Mouse (Mus musculus) intestine, embryonic 15.5 days (tissue): ENCODE results near the gene Ranbp10. TPM values are rescaled to one million over a fixed set of nuclear protein-coding genes. Genes with fewer than 3 reads are reported as not detected.

ENCODE experiments used
- ATAC-seq: fragments of 200-750 bp; cut with Nextera tagmentation; 2 replicates; pipeline ENCODE4 v1.8.0; 2017; ENCODE audit warnings: moderate TSS enrichment, moderate library complexity
- H3K27ac ChIP-seq: fragments of 300-500 bp; sonication (generic); 2 replicates; pipeline ENCODE4 v1.5.1; 2015; ENCODE audit warnings: mild to moderate bottlenecking, inconsistent platforms
- H3K27me3 ChIP-seq: fragments of 300-500 bp; sonication (generic); replicated peaks from 2 replicates; pipeline ENCODE4 v1.6.1; 2015; ENCODE audit warnings: inconsistent platforms
- H3K36me3 ChIP-seq: fragments of 300-500 bp; sonication (generic); 2 replicates; pipeline ENCODE4 v1.6.1; 2015; ENCODE audit warnings: inconsistent platforms
- H3K4me1 ChIP-seq: fragments of 300-500 bp; sonication (generic); replicated peaks from 2 replicates; pipeline ENCODE4 v1.6.1; 2015; ENCODE audit warnings: inconsistent platforms
- H3K4me2 ChIP-seq: fragments of 300-500 bp; sonication (generic); replicated peaks from 2 replicates; pipeline ENCODE4 v1.6.1; 2015; ENCODE audit warnings: mild to moderate bottlenecking, inconsistent platforms
- H3K4me3 ChIP-seq: fragments of 300-500 bp; sonication (generic); replicated peaks from 2 replicates; pipeline ENCODE4 v1.5.1; 2015; ENCODE audit warnings: inconsistent platforms
- H3K9ac ChIP-seq: fragments of 300-500 bp; sonication (generic); 2 replicates; pipeline ENCODE4 v1.6.1; 2015; ENCODE audit warnings: inconsistent platforms
- H3K9me3 ChIP-seq: fragments of 300-500 bp; sonication (generic); 2 replicates; pipeline ENCODE4 v1.6.1; 2016; ENCODE audit warnings: inconsistent platforms
- WGBS: fragments of 180-500 bp; shearing (Covaris S2); methylation state at CpG from one replicate; pipeline ENCODE4 v1.1.7; 2015; 5-methylcytosine and 5-hydroxymethylcytosine counted together
- polyA plus RNA-seq: library from polyadenylated mRNA; unstranded; fragments of >200 nt; fragmentation: Nextera tagmentation; extraction: Ambion mirVana; gene quantifications from 2 replicates; pipeline ENCODE4 v1.2.1, GENCODE M21; 2015

Gene Ranbp10
- polyA plus RNA-seq, 1 experiment from 2014 or later = 8.5 TPM

- no peak overlapping the region for H3K27ac ChIP-seq
- WGBS = 92% methylated on average over 12 of the region's 12 CpGs
- H3K4me2 ChIP-seq = no peak overlapping the region
- H3K9me3 ChIP-seq = no peaks in the 10 kb centered on the region
- H3K27me3 ChIP-seq = no peaks in the 10 kb centered on the region
- no peak overlapping the region for H3K9ac ChIP-seq
- peaks cover 44% of the 10 kb centered on the region for H3K36me3 ChIP-seq
- ATAC-seq = no peak
- H3K4me1 ChIP-seq = no peaks in the 10 kb centered on the region
- H3K4me3 ChIP-seq = no peak overlapping the region
Observed at GRCm38 (mm10) chr8:105771398-105772175, 55.6 kb downstream of the Ranbp10 start.

GRCm38 (mm10) chr8:105770609-105771008 lies 56.5 kb downstream of the Ranbp10 start:
- Histone ChIP-seq H3K4me1 (no peaks in the 10 kb centered on the region), H3K36me3 (peaks cover 44% of the 10 kb centered on the region), H3K9ac (no peak overlapping the region), H3K9me3 (no peaks in the 10 kb centered on the region), H3K4me3 (no peak overlapping the region), H3K27ac (no peak overlapping the region), H3K27me3 (no peaks in the 10 kb centered on the region), H3K4me2 (no peak overlapping the region)
- 71% methylated on average over 1 of the region's 1 CpGs for WGBS
- ATAC-seq = no peak

- Histone ChIP-seq H3K4me3 (no peak overlapping the region), H3K27ac (no peak overlapping the region), H3K9me3 (no peaks in the 10 kb centered on the region), H3K27me3 (no peaks in the 10 kb centered on the region), H3K36me3 (peaks cover 37% of the 10 kb centered on the region), H3K9ac (no peak overlapping the region), H3K4me1 (no peaks in the 10 kb centered on the region), H3K4me2 (no peak overlapping the region)
- ATAC-seq = no peak
- 92% methylated on average over 5 of the region's 5 CpGs for WGBS
Observed at GRCm38 (mm10) chr8:105768485-105769257, 58.5 kb downstream of the Ranbp10 start.

GRCm38 (mm10) chr8:105758277-105759108 lies 68.7 kb downstream of the Ranbp10 start, which contains the start of gene Gfod2:
TSS of gene Gfod2 (minus strand) at chr8:105758664.
- H3K27me3 ChIP-seq = no peaks in the 10 kb centered on the region; the same call in 1 of the 2 replicates
- H3K36me3 ChIP-seq = no peaks in the 10 kb centered on the region
- H3K9ac ChIP-seq = peak within 1 kb of the TSS; percentile 83
- peak within 1 kb of the TSS; percentile 79 for H3K4me2 ChIP-seq
- H3K9me3 ChIP-seq = no peaks in the 10 kb centered on the region
- 3% methylated on average over 47 of the region's 57 CpGs for WGBS
- ATAC-seq = peak; percentile 98
- peak within 1 kb of the TSS; percentile 86 for H3K4me3 ChIP-seq
- peak within 1 kb of the TSS; percentile 63; the same call in 1 of the 2 replicates for H3K27ac ChIP-seq
- 0 out of 2 replicates have a peak, but pooled peaks cover 6% of the 10 kb centered on the region for H3K4me1 ChIP-seq

- no peaks in the 10 kb centered on the region for H3K36me3 ChIP-seq
- WGBS = 2% methylated on average over 12 of the region's 12 CpGs
- no peaks in the 10 kb centered on the region for H3K9me3 ChIP-seq
- H3K4me3 ChIP-seq = peak overlapping the region; percentile 86
- no peaks in the 10 kb centered on the region; the same call in 1 of the 2 replicates for H3K27me3 ChIP-seq
- H3K4me1 ChIP-seq = 0 out of 2 replicates have a peak, but pooled peaks cover 6% of the 10 kb centered on the region
- H3K27ac ChIP-seq = peak overlapping the region; percentile 63; the same call in 1 of the 2 replicates
- no peak for ATAC-seq
- H3K4me2 ChIP-seq = peak overlapping the region; percentile 79
- peak overlapping the region; percentile 83 for H3K9ac ChIP-seq
Observed at GRCm38 (mm10) chr8:105757796-105758276, 69.3 kb downstream of the Ranbp10 start.

GRCm38 (mm10) chr8:105754688-105755087 lies 72.5 kb downstream of the Ranbp10 start:
- Histone ChIP-seq H3K36me3 (no peaks in the 10 kb centered on the region), H3K27ac (no peak overlapping the region), H3K9ac (no peak overlapping the region), H3K9me3 (no peaks in the 10 kb centered on the region), H3K4me3 (no peak overlapping the region), H3K4me1 (peaks cover 14% of the 10 kb centered on the region), H3K27me3 (no peaks in the 10 kb centered on the region; the same call in 1 of the 2 replicates), H3K4me2 (no peak overlapping the region)
- WGBS = 42% methylated on average over 2 of the region's 2 CpGs
- ATAC-seq = no peak

GRCm38 (mm10) chr8:105753916-105754315 lies 73.2 kb downstream of the Ranbp10 start:
- 64% methylated on average over 2 of the region's 2 CpGs for WGBS
- H3K9ac ChIP-seq = no peak overlapping the region
- no peak overlapping the region for H3K4me2 ChIP-seq
- ATAC-seq = no peak
- H3K4me3 ChIP-seq = no peak overlapping the region
- no peaks in the 10 kb centered on the region for H3K36me3 ChIP-seq
- no peaks in the 10 kb centered on the region; the same call in 1 of the 2 replicates for H3K27me3 ChIP-seq
- no peak overlapping the region for H3K27ac ChIP-seq
- no peaks in the 10 kb centered on the region for H3K9me3 ChIP-seq
- peaks cover 14% of the 10 kb centered on the region for H3K4me1 ChIP-seq

GRCm38 (mm10) chr8:105750606-105751005 lies 76.5 kb downstream of the Ranbp10 start:
- peak overlapping the region; percentile 15 for H3K4me2 ChIP-seq
- no peak overlapping the region for H3K9ac ChIP-seq
- H3K9me3 ChIP-seq = no peaks in the 10 kb centered on the region
- peaks cover 11% of the 10 kb centered on the region for H3K4me1 ChIP-seq
- 6% methylated on average over 11 of the region's 11 CpGs for WGBS
- peak overlapping the region; percentile 13; the same call in 1 of the 2 replicates for H3K27ac ChIP-seq
- H3K4me3 ChIP-seq = no peak overlapping the region
- ATAC-seq = peak; percentile 53; the same call in 1 of the 2 replicates
- H3K36me3 ChIP-seq = no peaks in the 10 kb centered on the region
- H3K27me3 ChIP-seq = no peaks in the 10 kb centered on the region; the same call in 1 of the 2 replicates

- no peaks in the 10 kb centered on the region for H3K36me3 ChIP-seq
- H3K27me3 ChIP-seq = no peaks in the 10 kb centered on the region
- peaks cover 5% of the 10 kb centered on the region; the same call in 1 of the 2 replicates for H3K4me1 ChIP-seq
- WGBS = 81% methylated on average over 4 of the region's 4 CpGs
- no peaks in the 10 kb centered on the region for H3K9me3 ChIP-seq
- H3K9ac ChIP-seq = no peak overlapping the region
- no peak overlapping the region for H3K27ac ChIP-seq
- no peak for ATAC-seq
- no peak overlapping the region for H3K4me2 ChIP-seq
- H3K4me3 ChIP-seq = no peak overlapping the region
Observed at GRCm38 (mm10) chr8:105743301-105743700, 83.8 kb downstream of the Ranbp10 start.

- H3K9me3 ChIP-seq = no peaks in the 10 kb centered on the region
- H3K4me3 ChIP-seq = no peak overlapping the region
- no peak overlapping the region for H3K27ac ChIP-seq
- WGBS = 84% methylated on average over 5 of the region's 5 CpGs
- ATAC-seq = no peak
- H3K4me1 ChIP-seq = 0 out of 2 replicates have a peak, but pooled peaks cover 2% of the 10 kb centered on the region
- no peak overlapping the region for H3K9ac ChIP-seq
- no peaks in the 10 kb centered on the region for H3K36me3 ChIP-seq
- no peaks in the 10 kb centered on the region for H3K27me3 ChIP-seq
- H3K4me2 ChIP-seq = no peak overlapping the region
Observed at GRCm38 (mm10) chr8:105739216-105739615, 87.9 kb downstream of the Ranbp10 start.

GRCm38 (mm10) chr8:105732186-105732585 lies 95.0 kb downstream of the Ranbp10 start:
- no peak overlapping the region for H3K4me2 ChIP-seq
- H3K4me1 ChIP-seq = no peaks in the 10 kb centered on the region
- WGBS = 92% methylated on average over 5 of the region's 5 CpGs
- H3K27ac ChIP-seq = no peak overlapping the region
- no peaks in the 10 kb centered on the region for H3K9me3 ChIP-seq
- H3K4me3 ChIP-seq = no peak overlapping the region
- no peak overlapping the region for H3K9ac ChIP-seq
- no peak for ATAC-seq
- H3K36me3 ChIP-seq = 0 out of 2 replicates have a peak, but pooled peaks cover 3% of the 10 kb centered on the region
- no peaks in the 10 kb centered on the region for H3K27me3 ChIP-seq
